Mouse (Mus musculus) retina, postnatal 1 day (tissue): ENCODE data around the gene Gm45234.
A peak's percentile ranks its signal among the peaks of the same experiment; 100 is the strongest.

Source experiments
- DNase-seq: peaks from one replicate; pipeline ENCODE4 v3.0.0-alpha.2; 2012

The Gm45234 gene

DNA sequence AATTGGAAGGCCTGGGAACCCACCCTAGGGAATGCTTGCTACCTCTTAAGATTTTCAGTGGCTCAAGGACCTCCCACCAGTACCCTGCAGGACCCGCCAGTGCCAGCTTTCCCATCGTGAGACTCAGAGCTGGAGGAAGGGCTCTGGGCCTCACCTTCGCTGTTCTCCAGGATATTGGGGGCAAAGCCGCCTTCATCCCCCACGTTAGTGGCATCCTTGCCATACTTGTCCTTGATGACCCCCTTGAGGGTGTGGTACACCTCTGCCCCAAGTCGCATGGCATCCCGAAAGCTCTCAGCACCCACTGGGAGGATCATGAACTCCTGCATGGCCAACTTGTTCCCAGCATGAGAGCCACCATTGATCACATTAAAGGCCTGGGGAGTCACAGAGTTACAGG lies 10.1 kb upstream of the Gm45234 start:
- no peak for DNase-seq

DNA sequence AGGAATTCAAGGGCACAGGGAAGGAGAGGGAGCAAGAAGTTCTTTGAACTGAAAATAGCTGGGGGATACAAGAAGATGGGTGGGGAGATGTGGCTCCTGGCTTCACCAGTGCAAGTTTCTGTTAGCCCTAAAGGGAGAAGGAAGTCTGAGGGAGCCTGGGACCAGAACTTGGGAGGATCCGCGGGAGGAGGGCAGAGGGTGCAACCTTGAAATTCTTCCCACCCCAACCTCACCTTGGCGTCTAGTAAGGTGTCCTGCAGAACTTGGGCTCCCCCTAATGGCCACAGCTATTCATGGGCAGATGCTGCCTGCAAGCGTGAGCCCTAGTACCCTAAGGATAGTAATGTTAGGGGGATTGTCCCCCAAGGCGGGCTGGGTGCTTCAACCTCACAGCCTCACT lies 3.4 kb upstream of the Gm45234 start:
- peak; percentile 89 for DNase-seq

DNA sequence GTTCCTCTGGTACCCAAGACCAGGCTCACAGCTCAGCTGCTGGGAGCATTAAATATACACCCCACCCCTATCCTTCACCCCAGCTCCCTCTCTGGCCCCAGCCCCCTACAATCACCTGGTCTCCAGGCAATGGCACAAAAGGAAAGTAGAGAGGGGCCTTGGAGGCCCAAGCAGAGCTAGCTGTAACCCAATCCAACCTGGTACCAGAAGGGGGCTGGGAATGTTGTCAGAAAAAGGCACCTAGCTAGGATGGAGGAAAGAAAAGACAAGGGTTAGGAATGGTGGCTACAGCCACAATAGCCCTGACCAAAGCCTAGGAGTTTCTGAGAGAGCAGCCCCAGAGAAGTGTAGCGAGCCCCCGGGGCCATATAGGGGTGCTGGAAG lies 3.0 kb upstream of the Gm45234 start:
- no peak for DNase-seq

DNA sequence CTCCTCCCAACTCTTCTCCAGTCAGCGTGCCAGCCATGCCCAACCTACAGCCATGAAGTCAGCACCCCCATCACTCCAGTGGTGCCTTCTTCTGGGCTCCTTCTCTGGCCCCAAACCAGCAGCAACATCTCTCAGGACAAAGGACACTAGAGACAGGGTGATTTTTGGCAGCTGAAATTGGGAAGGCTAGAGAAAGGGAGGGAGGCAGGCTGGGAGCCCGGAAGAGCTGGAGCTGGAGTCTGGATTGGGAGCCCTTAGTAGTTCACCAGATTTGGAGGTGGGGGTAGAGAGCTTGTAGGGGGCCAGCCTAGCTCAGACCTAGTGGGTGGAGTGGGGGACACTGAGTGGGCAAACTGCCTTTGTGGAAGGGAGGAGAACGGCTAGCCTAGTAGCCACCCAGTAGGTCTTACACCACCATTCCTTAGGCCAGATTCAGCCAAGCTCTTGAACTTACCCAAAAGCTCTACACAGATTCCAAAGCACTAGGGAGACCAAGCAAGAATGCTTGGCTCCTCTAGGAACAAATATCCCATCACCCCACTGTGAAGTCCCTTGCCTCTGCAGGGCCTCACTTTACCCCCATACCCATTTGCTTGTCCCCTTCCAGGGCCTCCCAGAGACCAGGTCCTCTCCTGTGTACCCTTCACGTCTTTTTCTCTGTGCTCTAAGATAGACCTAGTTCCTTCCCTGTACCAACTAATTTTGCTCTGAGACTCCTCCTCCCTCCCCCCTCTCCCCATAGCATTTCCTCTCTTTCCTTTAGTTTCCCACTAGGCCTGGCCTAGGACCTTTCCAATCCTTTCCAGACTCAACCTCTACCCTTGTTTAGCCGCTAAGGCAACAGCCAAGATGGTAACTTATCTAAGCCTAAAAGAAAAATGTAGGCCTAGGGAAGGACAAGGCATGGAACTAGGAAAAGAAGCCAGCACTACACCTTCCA lies 2.4 kb upstream of the Gm45234 start:
- peak; percentile 65 for DNase-seq

DNA sequence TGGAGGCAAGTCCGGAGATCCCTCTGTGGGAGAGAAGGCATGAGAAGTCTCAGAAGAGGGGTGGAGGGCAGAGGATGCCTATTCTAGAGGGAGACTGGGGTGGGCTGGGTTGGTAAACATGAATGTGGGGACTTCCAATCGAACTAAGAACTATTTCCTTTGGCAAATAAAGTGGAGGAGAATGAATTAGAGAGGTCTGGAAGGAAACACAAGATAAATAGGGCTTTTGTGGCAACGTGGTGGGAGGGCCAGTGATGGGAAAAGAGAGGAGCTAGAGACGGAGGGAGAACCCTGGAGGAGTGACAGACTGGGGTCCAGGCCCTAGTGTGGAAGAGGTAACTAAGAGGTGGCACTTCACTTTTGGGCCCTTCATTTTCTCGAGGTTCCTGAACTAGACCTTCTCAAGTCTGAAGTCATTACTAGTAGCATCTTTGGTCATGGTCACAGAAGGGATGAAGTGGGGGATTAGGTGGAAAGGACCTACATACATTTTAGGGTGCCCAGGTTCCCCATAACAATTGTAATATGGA lies 1.6 kb upstream of the Gm45234 start:
- no peak for DNase-seq

DNA sequence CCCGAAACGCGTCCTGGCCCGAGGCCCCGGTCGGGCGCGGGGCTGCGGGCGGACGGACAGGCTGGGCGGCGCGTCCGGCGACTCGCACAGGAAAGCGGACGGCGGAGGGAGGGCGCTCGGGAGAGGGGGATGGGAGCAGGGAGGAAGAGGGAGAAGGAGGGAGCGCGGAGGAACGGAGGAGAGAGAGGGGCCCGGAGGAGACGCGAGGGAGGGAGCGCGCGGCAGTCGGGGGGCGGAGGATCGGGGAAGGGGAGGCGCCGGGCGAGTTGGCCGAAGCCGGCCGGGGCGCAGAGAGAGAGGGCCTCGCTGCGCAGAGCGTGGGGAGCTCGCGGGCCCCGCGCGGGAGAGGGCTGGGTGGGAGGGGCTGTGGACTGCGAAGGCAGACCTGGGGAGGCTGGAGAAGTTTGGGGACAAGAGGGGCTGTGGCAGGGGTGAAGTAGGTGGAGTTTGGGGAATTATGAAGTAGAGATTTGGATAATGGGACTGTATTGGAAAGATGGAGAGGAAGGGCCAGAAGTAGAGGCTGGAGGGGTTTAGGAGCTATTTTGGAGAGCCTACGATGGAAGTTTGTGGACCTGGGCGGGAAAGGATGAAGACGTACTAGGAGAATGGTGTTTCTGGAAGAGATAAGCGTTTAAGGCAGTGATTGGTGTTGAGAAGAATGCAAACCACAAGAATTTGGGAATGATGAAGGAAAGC lies 980 bp upstream of the Gm45234 start:
- peak; percentile 91 for DNase-seq

DNA sequence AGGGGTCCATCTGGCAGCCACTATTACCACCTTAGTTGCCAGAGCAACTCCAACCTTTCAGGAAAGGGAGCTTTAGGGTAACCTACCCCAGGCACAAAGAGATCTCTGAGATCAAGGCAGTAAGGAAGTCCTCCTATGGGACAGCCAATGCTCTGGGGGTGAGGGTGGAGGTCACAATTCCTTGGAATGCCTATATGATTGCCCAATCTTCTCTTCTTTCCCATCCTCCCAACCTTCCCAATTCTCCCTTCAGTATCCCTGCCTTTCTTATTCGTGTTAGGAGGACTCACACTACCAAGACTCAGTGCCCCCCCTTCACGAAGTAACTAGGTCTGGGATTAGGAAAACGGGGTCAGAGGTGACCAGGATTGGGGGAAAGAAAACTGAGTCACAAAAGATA lies 515 bp downstream of the Gm45234 start:
- DNase-seq: no peak

DNA sequence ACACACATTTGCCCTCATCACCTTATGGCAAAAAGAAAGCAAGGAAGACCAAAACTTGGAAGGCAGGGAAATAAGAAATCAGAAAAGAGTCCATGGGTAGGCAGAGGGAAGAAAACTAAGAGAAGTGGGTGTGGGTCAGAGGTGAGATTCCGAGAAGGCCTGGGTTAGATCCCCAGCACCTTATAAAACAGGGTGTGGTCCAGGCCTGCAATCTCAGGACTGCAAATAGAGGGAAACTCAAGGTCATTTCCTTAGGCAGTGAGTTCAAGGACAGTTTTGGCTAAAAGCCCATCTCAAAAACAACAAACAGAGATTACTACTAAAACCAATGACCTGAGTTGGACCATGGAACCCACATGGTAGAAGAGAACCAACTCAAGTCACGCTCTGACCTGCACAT lies 2.0 kb downstream of the Gm45234 start:
- DNase-seq: no peak

DNA sequence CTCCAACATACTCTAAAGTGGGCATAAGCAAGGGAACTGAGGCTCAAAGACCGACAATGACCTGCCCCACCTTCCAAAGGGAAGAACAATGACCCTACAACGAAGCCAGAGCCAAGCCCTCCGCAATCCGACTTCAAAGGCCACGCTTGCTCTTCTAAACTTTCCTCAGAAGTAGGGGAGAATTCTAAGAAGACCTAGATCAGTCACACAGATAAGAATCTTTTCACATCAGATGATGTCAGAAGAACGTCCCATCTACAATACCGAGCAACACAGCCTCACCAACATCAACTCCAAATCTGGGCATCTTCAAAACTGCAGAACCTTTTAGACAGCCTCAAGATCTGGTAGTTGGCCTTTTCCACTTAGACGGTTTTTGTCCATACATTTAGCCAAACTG lies 5.4 kb downstream of the Gm45234 start:
- DNase-seq: no peak

DNA sequence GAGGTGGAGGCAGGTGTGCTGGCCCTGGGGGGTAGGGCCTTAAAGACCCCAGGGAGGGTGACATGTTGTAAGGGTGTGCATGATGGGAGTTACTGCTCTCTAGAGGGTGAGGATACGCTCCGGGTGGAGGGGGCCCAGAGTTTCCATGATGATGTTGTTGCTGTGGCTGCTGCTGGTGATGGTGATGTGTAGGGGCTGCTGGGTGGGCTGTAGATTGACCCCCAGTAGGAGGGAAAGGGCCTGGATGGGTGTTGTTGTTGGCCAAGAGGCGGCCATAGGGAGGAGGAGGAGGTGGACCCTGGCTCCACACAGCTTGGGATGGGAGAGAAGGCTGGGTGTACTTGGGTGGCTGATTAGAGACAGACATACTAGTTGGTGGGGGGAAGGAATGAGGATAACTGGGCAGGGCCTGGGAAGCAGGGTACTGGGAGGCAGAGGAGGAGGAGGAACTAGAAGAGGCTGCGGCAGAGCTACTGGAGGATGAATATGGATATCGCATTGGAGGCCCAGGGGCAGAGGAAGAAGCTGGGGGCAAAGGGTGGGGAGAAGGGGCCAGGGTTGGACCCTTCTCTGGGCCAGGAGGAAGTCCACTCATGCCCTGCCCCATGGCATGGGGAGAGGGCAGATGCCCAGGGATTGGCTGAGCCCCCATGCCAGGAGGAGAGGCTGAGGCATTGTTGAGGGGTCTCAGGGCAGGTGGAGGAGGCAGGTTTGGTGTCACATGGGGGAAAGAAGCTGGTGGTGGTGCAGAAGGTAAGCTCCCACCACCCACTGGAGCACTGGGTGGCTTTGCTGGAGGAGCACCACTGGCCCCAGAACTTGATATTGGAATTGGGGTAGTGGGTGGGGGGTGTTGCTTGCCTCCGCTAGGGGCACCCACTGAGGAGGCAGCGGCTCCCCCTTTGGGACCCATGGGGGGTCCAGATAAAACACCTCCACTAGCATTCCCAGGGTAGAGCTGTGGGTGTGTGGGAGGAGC lies 8.9 kb downstream of the Gm45234 start:
- DNase-seq: no peak

DNA sequence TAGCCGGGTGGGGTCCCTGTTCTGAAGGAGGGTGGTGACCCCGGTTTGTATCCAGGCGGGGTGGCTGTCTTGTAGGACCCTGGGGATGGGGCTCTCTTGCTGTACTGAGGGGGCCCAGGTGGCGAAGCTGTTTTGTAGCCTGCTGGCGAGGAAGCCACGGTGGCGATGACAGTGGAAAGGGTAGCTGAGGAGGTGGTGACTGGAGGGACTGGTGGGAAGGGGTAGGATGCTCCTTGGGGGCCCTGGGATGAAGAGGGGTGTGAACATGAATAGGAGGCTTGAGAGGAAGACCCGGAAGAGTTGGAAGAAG lies 9.6 kb downstream of the Gm45234 start:
- DNase-seq: no peak

DNA sequence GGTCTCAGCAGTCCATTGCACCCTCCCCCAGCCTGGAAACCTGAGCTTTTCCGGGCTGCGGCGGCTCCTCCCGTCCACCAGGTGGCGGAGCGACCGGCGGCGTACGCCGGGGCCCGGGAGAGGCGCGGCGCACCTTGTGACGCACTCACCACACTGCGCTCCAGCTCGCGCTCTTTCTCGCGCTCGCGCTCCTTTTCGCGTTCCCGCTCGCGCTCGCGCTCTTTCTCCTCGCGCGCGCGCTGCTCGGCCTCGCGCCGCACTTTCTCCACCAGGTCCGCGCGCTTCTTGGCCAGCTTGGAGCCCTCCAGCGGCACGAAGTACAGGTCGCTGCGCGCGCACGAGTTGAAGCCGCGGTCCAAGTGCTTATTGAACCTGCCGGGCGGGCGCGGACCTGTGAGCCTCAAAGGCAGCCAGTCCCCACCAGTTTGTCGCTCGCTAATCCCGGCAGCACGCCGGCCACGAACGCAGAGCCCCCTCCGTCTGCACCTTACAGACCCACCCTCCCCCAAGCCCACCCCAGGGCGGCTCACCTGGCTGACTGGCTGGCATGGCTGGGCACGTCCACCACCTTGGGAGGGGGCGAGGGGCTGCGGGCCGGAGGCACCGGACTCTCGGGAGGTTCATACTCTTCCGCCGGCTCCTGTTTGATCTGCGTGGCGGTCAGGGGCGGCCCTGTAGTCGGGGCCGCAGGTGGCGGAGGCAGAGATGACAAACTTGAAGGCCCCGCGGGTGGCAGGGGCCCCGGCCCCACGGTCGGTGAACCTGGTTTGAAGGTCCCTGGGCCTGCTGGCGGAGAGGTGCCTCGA lies 10.1 kb downstream of the Gm45234 start:
- DNase-seq: peak; percentile 98

DNA sequence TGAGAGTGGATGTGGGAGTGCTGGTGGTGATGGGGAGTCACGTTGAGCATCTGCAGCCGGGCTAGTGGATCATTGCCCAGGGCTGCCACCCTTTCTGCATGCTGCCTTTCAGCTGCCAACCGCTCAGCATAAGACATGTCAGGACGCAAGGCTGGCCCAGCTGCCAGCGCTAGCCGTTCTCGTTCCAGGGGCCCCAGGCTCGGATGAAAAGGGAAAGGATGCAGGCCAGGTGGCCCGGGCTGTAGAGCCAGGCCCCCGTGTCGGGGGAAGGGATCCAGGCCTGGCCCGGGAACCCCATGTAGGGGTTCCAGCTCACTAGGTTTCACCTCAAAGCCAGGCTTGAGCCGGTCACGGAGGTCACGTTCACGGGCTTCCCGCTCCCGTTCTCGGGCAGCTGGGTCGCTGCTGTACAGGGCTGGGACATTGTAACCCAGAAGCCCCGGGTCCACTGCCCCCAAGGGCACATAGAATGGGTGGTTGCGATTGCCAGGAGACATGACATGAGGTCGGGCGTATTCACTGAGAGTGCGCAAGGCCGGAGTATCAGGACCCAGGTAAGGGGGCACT lies 11.0 kb downstream of the Gm45234 start:
- DNase-seq: no peak

DNA sequence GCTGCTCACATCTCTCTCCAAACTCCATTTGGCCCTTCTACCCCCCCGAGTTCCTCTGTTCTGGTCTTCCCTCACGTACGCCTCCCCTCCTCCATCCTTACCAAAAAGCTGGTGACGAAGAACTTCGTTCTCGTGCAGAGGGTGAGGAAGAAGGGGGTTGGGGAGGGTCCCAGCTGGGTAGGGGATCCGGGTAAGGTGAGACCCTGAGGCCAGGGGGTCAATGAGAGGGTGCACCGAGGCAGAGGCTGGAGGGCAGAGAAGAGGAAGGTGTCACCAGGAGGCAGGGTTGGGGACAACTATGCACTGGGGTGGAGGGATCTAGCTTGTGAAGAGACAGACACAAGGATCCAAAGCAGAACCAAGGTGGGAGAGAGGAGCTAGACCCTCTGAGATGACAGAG lies 12.2 kb downstream of the Gm45234 start:
- no peak for DNase-seq

DNA sequence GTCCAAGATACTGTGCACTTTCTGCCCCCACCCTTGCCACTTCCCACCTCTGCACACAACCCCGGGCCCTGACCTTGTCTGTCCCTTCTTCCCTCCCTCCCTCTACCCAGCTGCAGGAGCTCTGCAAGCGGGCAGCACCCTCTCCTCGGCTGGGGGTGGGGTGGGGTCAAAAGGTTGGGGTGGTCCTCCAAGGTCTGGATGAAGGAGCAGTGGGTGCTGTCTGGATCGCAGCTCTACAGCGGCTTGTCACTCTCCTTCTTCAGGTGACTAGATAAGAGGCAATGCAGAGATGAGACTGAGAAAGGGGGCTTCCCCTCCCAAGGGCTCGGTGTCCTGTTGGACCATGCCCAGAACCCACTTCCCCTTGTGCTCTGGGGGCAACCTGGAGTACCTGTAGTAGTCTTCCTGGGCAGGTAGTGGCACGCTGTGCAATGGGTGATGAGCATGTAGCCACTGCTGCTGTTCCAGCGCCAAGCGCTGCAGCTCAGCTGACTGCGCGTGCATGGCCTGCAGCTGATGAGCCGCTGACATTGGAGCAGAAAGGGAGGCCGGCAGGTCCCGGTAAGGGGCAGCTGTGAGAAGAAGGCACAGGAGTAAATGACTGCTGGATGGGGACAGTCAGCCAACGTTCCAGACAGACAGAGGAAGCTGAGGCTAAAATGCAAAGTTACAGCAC lies 12.8 kb downstream of the Gm45234 start:
- no peak for DNase-seq

DNA sequence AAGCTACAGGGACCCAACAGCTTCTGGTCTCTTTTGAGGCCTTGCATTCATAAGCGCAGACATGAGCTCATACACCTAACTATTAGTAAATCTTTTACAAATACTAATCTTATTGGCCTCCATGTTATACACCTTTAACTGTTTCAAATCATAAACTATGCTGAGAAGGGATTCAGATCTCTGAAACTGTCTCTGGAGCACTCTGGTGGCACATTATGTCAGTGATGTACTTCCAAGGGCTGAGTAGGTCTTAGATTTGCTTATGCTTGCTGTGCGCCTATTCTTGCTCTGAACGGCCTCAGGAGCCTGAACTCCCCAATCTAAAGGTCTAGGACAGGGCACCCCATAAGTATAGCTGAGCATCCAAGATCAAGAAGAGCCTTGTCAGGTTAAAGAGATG lies 14.0 kb downstream of the Gm45234 start:
- no peak for DNase-seq

DNA sequence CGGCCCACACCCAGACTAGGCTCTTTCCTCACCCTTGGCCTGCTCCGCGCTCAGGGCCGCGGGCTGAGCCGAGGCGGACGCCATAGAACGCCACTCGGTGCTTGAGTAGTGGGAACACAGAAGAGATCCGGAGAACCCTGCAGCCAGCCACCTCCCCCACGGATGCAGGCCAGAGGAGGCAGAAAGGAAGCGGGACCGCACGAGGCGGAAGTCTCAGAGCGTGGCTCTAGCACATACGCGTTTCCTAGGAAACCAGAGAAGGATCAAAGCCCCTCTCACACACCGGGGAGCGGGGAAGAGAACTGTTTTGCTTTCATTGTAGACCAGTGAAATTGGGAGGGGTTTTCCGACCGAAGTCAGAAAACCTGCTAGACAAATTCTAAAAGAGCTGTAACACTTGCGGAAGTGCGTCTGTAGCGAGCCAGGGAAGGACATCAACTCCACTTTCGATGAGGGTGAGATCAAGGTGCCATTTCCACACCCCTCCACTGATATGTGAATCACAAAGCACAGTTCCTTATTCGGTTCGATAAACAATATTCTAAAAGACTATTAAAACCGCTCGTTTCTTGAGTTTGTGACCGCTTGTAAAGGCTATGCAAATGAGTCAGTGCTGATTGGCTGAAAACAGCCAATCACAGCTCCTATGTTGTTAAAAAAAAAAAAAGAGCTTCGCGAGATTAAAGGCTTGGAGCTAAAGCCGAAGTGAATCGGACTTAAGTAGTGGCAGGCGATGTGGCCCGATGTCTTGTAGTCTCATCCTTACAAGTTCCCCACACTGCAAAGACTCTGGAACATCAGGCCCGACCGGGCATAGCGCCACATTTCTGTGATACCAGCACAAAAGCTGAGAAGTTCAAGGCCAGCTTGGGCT lies 14.7 kb downstream of the Gm45234 start, which contains the start of gene Grcc10:
Grcc10 (minus strand) TSS at position 487 of the 874 bp plus-strand sequence.
- DNase-seq: peak; percentile 98

DNA sequence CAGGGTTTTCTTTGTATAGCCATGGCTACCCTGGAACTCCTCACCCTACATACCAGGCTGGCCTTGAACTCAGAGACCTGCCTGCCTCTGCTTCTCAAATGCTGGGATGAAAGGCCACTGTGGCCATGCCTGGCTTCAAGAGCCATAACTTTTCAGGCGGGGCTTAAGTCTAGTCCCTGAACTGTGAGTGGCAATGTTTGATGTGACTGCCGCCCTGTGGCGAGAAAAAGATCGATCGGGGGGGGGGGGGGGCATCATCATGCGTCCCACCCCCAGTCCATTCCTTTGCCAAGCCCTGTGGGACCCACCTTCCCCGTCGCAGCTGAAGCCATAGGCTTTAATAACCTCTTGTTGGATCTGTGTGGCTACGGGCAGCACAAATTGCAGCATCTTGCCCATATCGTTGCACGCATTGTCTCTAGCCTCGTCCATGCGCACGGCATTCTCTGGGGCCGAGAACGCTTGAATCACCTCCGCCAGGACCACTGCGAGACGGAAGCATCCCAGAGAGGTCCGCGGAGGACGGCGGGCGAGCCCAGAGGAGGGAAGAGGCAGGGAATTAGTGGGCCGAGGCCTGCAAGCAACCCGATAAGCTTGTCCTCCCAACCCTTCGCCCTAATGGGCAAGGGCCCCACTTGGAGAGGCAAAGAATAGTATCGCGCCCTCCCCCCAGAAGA lies 15.5 kb downstream of the Gm45234 start:
- DNase-seq: no peak

DNA sequence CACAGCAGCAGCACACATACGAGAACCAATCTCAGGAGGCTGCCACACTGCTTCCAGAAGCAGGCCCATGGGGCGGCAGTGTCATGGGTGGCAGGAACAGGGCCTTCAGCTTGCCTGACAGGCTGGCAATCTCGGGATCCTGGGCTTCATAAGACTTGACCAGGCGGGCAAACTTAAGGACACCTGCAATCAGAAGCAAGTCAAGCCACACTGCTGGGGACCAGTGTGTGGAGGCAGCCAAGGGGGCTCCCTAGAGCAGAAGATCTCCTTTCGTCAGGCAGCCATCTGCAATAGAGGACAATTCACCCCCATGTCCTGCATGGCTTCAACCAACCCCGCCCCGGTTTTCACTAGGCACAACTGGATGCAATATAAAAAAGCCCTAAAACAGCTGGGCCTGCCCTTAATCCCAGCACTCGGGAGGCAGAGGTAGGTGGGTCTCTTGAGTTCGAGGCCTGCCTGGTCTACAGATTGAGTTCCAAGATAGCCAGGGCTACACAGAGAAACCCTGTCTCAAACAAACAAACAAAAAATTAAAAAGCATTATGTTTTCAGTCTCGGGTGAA lies 16.5 kb downstream of the Gm45234 start:
- DNase-seq: no peak
